Mouse (Mus musculus) CH12.LX (cell line): ENCODE measurements around the gene Sox2. TPM values are rescaled to one million over a fixed set of nuclear protein-coding genes. Genes with fewer than 3 reads are reported as not detected.

Experiments
- DNase-seq: peaks from one replicate; pipeline ENCODE4 v3.0.0-alpha.2; 2013; ENCODE audit errors: extremely low read depth
- H3K27ac ChIP-seq: 2 replicates; pipeline ENCODE4 v1.5.1; 2012; ENCODE audit warnings: low read depth, mild to moderate bottlenecking, control low read depth, moderate library complexity; ENCODE audit not compliant: insufficient read depth
- H3K27me3 ChIP-seq: replicated peaks from 2 replicates; pipeline ENCODE3; 2012; ENCODE audit warnings: inconsistent platforms
- H3K36me3 ChIP-seq, 2 experiments: replicated peaks in 1 of 2; 2 replicates each; pipeline versions ENCODE3 to v1.6.1; 2012; ENCODE audit warnings: inconsistent platforms in 1 of 2, low read length in 1 of 2, mild to moderate bottlenecking in 1 of 2, mixed read lengths in 1 of 2, moderate library complexity in 1 of 2; ENCODE audit not compliant: control insufficient read depth in 1 of 2, insufficient read depth in 1 of 2
- H3K4me1 ChIP-seq, 2 experiments: 2 replicates each; pipeline ENCODE4 v1.6.1; 2012; ENCODE audit warnings: inconsistent platforms in 1 of 2, moderate library complexity in 1 of 2; ENCODE audit not compliant: insufficient read depth in 2 of 2, control insufficient read depth in 1 of 2
- H3K4me2 ChIP-seq: 2 replicates; pipeline ENCODE4 v1.6.1; 2012; ENCODE audit warnings: low read depth, mild to moderate bottlenecking, control low read depth; ENCODE audit not compliant: poor library complexity, insufficient read depth, severe bottlenecking
- H3K4me3 ChIP-seq, 3 experiments: fragments of 150-350 bp in 1 of 3; sonication (generic) in 1 of 3; replicated peaks in 1 of 3; 2 replicates each; pipeline versions ENCODE3 to v1.5.1; 2011 to 2012; ENCODE audit warnings: low read depth in 2 of 3, low read length in 2 of 3, mild to moderate bottlenecking in 2 of 3, moderate library complexity in 2 of 3, control low read depth in 1 of 3, improper control_type of control experiment in 1 of 3, inconsistent platforms in 1 of 3, mixed read lengths in 1 of 3; ENCODE audit not compliant: poor library complexity in 1 of 3
- H3K79me2 ChIP-seq: replicated peaks from 2 replicates; pipeline ENCODE4 v1.6.1; 2012; ENCODE audit warnings: mild to moderate bottlenecking, moderate library complexity; ENCODE audit not compliant: control insufficient read depth, poor library complexity, insufficient read depth, severe bottlenecking; ENCODE audit errors: extremely low read depth
- H3K9ac ChIP-seq: 2 replicates; pipeline ENCODE4 v1.6.1; 2012; ENCODE audit warnings: low read depth, mild to moderate bottlenecking, control low read depth, moderate library complexity; ENCODE audit not compliant: insufficient read depth
- H3K9me3 ChIP-seq: replicated peaks from 2 replicates; pipeline ENCODE3; 2012; ENCODE audit warnings: low read length, inconsistent platforms, mixed read lengths
- CHD1 ChIP-seq: IDR thresholded peaks from 2 replicates; pipeline ENCODE4 v1.6.1; 2012; ENCODE audit warnings: low read depth, low read length, improper control_type of control experiment, inconsistent platforms
- CHD2 ChIP-seq: IDR thresholded peaks from 2 replicates; pipeline ENCODE4 v1.6.1; 2011; ENCODE audit warnings: low read length, improper control_type of control experiment
- CTCF ChIP-seq, 2 experiments: IDR thresholded peaks in 1 of 2; conservative IDR thresholded peaks in 1 of 2; 2 replicates each; pipeline ENCODE4 v1.5.1; 2011 to 2012; ENCODE audit warnings: low read depth in 2 of 2, low read length in 2 of 2, improper control_type of control experiment in 1 of 2, inconsistent platforms in 1 of 2, mild to moderate bottlenecking in 1 of 2, moderate library complexity in 1 of 2
- EP300 ChIP-seq: IDR thresholded peaks from 2 replicates; pipeline ENCODE4 v1.6.1; 2011; ENCODE audit warnings: low read length, improper control_type of control experiment
- ETS1 ChIP-seq: conservative IDR thresholded peaks from 2 replicates; pipeline ENCODE4 v1.6.1; 2012; ENCODE audit warnings: low read depth, mild to moderate bottlenecking, inconsistent platforms, low read length, improper control_type of control experiment, moderate library complexity
- HCFC1 ChIP-seq: IDR thresholded peaks from 2 replicates; pipeline ENCODE4 v1.6.1; 2012; ENCODE audit warnings: low read depth, mild to moderate bottlenecking, inconsistent platforms, low read length, improper control_type of control experiment
- KAT2A ChIP-seq: IDR thresholded peaks from 2 replicates; pipeline ENCODE4 v1.6.1; 2012; ENCODE audit warnings: low read length, improper control_type of control experiment, inconsistent platforms; ENCODE audit not compliant: insufficient replicate concordance
- MAX ChIP-seq: IDR thresholded peaks from 2 replicates; pipeline ENCODE4 v1.6.1; 2011; ENCODE audit warnings: low read length, improper control_type of control experiment
- NELFE ChIP-seq: IDR thresholded peaks from 2 replicates; pipeline ENCODE4 v1.6.1; 2011; ENCODE audit warnings: low read depth, low read length, improper control_type of control experiment
- NRF1 ChIP-seq: IDR thresholded peaks from 2 replicates; pipeline ENCODE4 v1.6.1; 2014; ENCODE audit warnings: low read depth, mild to moderate bottlenecking, inconsistent platforms, low read length, improper control_type of control experiment, moderate library complexity
- PAX5 ChIP-seq: IDR thresholded peaks from 2 replicates; pipeline ENCODE4 v1.6.1; 2012; ENCODE audit warnings: low read length, inconsistent platforms, mixed read lengths
- SIN3A ChIP-seq: IDR thresholded peaks from 2 replicates; pipeline ENCODE4 v1.6.1; 2012; ENCODE audit warnings: low read length, improper control_type of control experiment, inconsistent platforms
- SMC3 ChIP-seq: IDR thresholded peaks from 2 replicates; pipeline ENCODE4 v1.6.1; 2011; ENCODE audit warnings: low read depth, low read length, improper control_type of control experiment
- TCF12 ChIP-seq: IDR thresholded peaks from 2 replicates; pipeline ENCODE4 v1.6.1; 2014; ENCODE audit warnings: low read depth, mild to moderate bottlenecking, inconsistent platforms, low read length, improper control_type of control experiment
- USF2 ChIP-seq: conservative IDR thresholded peaks from 2 replicates; pipeline ENCODE4 v1.6.1; 2011; ENCODE audit warnings: low read depth, low read length, improper control_type of control experiment
- ZMIZ1 ChIP-seq: IDR thresholded peaks from 2 replicates; pipeline ENCODE4 v1.6.1; 2012; ENCODE audit warnings: low read depth, mild to moderate bottlenecking, inconsistent platforms, low read length, improper control_type of control experiment
- ZNF384 ChIP-seq: IDR thresholded peaks from 2 replicates; pipeline ENCODE4 v1.6.1; 2012; ENCODE audit warnings: low read depth, low read length, improper control_type of control experiment, inconsistent platforms
- dilution Hi-C: fragments of 300-500 bp; cut with MboI; formaldehyde crosslinking; loops from 2 replicates; pipeline ENCODE4 v1.14.3; 2020; ENCODE audit warnings: low sequenced_read_pairs; ENCODE audit not compliant: extremely low pct_unique_long_range_greater_than_20kb, extremely low pct_ligation_motif_present
- in situ Hi-C: fragments of 300-500 bp; cut with MboI; formaldehyde crosslinking; loops from 3 replicates; pipeline ENCODE4 v1.14.3; 2019; ENCODE audit warnings: low sequenced_read_pairs, low pct_ligation_motif_present, low pct_unique_long_range_greater_than_20kb, mixed read lengths
- polyA plus RNA-seq: library from polyadenylated mRNA; unstranded; fragments of >175 nt; gene quantifications from 2 replicates; pipeline ENCODE4 v1.2.1, GENCODE M21; 2012; ENCODE audit warnings: low read depth; ENCODE audit not compliant: insufficient read length
- total RNA-seq, 2 experiments: library from RNA; depleted of rRNA; stranded (reverse); fragments of 300-350 nt in 1 of 2; fragments of >200 nt in 1 of 2; gene quantifications; 2 replicates each; pipeline ENCODE4 v1.2.3; 2012 to 2014

Sox2 gene
- total and polyA plus RNA-seq, 3 experiments = not detected

GRCm38 (mm10) chr3:34626521-34626920 is 23.7 kb upstream of the Sox2 start:
- no peak overlapping the region for H3K4me3 ChIP-seq
- H3K9ac ChIP-seq = no peak overlapping the region
- no peak overlapping the region for H3K27ac ChIP-seq
- no peak for DNase-seq
- no peaks in the 10 kb centered on the region for H3K36me3 ChIP-seq
- dilution Hi-C loops = no loop called here
- in situ Hi-C loops = no loop called here
- no peaks in the 10 kb centered on the region for H3K27me3 ChIP-seq
- TF ChIP-seq MAX (no peak), ZMIZ1 (no peak), PAX5 (no peak), HCFC1 (no peak), SIN3A (no peak), NRF1 (no peak), SMC3 (no peak), ZNF384 (no peak)
- H3K9me3 ChIP-seq = peaks cover 65% of the 10 kb centered on the region
- no peaks in the 10 kb centered on the region for H3K79me2 ChIP-seq
- H3K4me2 ChIP-seq = no peak overlapping the region
- no peaks in the 10 kb centered on the region for H3K4me1 ChIP-seq

DNA sequence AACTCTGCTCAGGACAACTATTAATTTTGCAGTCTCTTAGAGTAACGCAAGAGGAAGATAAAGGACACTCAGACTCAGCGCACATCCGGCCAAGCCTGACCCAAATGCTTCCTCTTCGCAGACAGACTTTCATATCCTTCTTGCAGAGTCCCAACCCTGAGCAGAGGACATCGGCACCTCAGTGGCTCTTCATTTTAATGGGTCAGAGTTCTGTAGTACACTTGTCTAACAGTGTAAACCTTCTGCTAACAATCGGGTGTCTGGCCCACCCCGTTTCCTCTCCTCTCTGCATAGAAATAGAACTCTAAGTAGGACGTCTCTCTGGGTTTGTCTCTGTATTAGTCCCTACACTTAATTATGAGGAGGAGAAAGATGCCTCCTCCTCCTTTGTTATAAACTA is 20.2 kb upstream of the Sox2 start:
- TF ChIP-seq NELFE (no peak), KAT2A (no peak), TCF12 (no peak), CHD1 (no peak), ZMIZ1 (no peak)
- no peak overlapping the region for H3K4me2 ChIP-seq
- no peaks in the 10 kb centered on the region for H3K4me1 ChIP-seq
- DNase-seq = no peak
- H3K27me3 ChIP-seq = no peaks in the 10 kb centered on the region
- H3K9ac ChIP-seq = no peak overlapping the region
- dilution Hi-C loops = no loop called here
- no peak overlapping the region for H3K27ac ChIP-seq
- peaks cover 66% of the 10 kb centered on the region for H3K9me3 ChIP-seq
- no peaks in the 10 kb centered on the region for H3K36me3 ChIP-seq
- no peak overlapping the region for H3K4me3 ChIP-seq
- H3K79me2 ChIP-seq = no peaks in the 10 kb centered on the region
- in situ Hi-C loops = no loop called here

GRCm38 (mm10) chr3:34630736-34631135 is 19.5 kb upstream of the Sox2 start:
- Histone ChIP-seq H3K27ac (no peak overlapping the region), H3K4me2 (no peak overlapping the region), H3K9ac (no peak overlapping the region), H3K9me3 (peaks cover 63% of the 10 kb centered on the region), H3K36me3 (no peaks in the 10 kb centered on the region), H3K79me2 (no peaks in the 10 kb centered on the region), H3K4me1 (no peaks in the 10 kb centered on the region), H3K4me3 (no peak overlapping the region), H3K27me3 (no peaks in the 10 kb centered on the region)
- TF ChIP-seq CHD2 (no peak), EP300 (no peak), ETS1 (no peak), SIN3A (no peak), USF2 (no peak), CTCF (conservative IDR thresholded peaks at IDR 0.05 in 1 of 2, IDR thresholded peaks at IDR 0.05 in 1 of 2; ENCODE audit: low read depth in 2 of 2, low read length in 2 of 2) (no peak)
- in situ Hi-C loops = no loop called here
- dilution Hi-C loops = no loop called here
- DNase-seq = no peak
